Mouse (Mus musculus) NIH3T3 (cell line): ENCODE data around the gene Cracr2a.

Experiments
- DNase-seq: peaks from one replicate; pipeline ENCODE4 v3.0.0-alpha.2; 2012; ENCODE audit warnings: low read depth

Gene Cracr2a

GRCm38 (mm10) chr6:127625135-127625534 lies 64.0 kb downstream of the Cracr2a start:
- DNase-seq: peak; percentile 77

- DNase-seq: no peak
Observed at GRCm38 (mm10) chr6:127627453-127627852, 66.3 kb downstream of the Cracr2a start.

DNA sequence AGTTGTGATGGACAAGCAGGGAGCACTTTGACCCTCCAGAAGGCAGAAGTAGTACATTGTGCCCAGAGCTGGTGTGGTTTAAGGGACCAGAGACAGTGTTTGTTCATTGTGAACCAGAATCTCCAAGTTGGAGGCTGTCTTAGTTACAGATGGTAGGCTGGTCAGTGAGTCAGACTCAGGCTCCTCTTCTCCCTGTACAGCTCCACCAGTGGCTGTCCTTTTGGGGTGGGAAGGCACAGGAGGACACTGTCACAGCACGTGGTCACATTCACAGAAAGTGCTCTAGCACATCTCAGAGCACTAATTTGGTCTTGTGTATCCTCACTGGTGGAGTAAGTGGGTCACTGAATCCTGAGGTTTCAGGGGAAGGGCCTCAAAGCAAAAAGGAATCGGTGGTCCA lies 68.1 kb downstream of the Cracr2a start:
- DNase-seq: no peak

- DNase-seq: peak; percentile 72
Observed at GRCm38 (mm10) chr6:127634858-127635257, 73.7 kb downstream of the Cracr2a start.

DNA sequence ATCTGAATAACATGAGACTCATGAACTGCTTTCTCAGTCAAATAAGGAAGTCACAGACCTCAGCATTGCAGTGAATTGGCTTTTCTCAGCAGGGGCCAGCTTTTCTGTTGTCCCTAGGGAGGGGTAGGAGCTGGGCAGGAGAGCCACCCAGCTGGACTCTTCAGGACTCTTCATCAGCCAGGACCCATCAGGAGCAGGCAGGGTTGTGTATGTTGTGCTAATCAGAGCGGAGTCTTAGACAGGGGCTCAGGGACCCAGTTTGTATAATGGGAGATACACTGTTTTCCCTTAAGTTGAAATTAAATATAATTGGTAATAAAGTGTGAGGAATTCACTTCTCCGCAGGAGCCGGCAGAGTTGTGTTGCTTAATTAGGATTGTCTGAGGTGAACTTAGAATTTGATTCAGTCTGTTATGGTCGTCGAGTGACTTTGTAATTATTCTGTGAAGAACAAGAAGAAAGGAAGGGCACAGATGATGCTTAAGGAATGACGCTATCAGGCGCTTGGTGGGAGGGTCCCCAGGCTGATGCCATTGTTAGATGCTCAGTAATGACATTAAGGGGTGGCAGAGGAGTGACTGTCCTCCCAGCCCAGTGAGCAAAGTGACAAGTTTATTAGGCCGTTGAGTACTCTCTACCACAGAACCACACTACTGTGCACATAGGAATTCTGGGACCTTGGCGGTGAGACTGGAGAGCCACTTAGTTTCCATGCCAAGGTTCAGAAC lies 74.5 kb downstream of the Cracr2a start:
- DNase-seq: no peak

GRCm38 (mm10) chr6:127641077-127641801 lies 80.1 kb downstream of the Cracr2a start:
- DNase-seq: peak; percentile 88

GRCm38 (mm10) chr6:127655988-127656387 lies 94.8 kb downstream of the Cracr2a start:
- no peak for DNase-seq

- peak; percentile 80 for DNase-seq
Observed at GRCm38 (mm10) chr6:127657152-127657551, 96.0 kb downstream of the Cracr2a start.

DNA sequence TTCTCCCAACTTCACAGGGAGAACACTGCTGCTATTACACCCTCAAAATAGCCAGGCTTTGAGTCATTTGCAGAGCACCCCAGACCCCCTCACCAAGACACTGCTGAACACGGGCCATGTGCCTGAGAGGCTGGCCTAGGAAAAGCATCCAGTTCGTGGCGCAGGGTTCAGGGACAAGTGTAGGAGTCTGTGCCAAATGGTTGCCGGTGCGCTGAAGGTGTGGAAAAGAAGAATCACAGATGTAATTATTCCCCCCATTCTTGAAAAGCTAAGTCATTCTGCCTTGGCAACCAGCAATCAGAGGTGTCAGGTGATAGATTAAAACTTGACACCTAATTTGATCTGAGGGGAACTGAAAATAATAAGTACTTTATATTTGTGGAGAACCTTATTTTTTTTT lies 98.3 kb downstream of the Cracr2a start:
- DNase-seq: peak; percentile 37

- DNase-seq: no peak
Observed at GRCm38 (mm10) chr6:127659966-127660365, 98.8 kb downstream of the Cracr2a start.

GRCm38 (mm10) chr6:127661717-127662292 lies 100.7 kb downstream of the Cracr2a start:
- peak; percentile 66 for DNase-seq

GRCm38 (mm10) chr6:127663263-127663662 lies 102.1 kb downstream of the Cracr2a start:
- peak; percentile 41 for DNase-seq

GRCm38 (mm10) chr6:127669313-127669712 lies 108.2 kb downstream of the Cracr2a start:
- no peak for DNase-seq

DNA sequence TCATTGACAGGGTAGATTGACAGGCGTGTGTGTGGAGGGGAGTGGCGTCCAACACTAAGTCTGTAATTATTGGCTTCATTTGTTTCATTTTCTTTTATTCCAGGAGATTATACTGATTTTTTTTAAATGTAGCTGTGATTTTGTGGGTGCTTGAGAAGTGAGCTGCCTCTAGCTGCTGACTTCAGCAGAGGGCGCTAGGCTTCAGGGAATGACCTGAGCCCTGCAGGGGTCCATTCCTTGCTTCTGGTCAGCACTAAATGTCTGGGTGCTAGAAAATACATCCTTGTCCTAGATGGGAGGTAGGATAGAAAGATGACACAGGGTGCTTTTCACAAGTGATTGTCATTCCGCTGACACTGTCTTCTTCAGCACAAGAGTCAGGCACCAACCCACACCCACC lies 108.9 kb downstream of the Cracr2a start:
- no peak for DNase-seq

DNA sequence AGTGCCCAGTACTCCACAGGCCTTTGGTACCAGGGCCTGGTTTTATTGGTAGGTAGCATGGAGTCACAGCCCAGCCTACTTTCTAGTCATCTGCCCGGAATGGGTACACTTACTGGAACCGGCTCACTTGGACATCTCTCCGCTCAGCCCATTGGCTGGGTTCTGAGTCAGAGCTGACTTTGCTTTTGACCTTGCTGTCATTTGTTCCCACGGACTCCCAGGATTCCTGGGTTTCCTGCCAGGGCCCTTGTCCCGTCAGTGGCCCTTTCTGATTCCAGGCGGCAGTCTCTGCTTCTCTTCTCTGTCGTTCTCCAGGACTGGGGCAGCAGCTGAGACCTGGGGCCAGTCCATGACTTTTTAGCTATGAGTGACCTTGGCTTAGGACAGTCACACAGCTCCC lies 110.9 kb downstream of the Cracr2a start:
- DNase-seq: no peak

DNA sequence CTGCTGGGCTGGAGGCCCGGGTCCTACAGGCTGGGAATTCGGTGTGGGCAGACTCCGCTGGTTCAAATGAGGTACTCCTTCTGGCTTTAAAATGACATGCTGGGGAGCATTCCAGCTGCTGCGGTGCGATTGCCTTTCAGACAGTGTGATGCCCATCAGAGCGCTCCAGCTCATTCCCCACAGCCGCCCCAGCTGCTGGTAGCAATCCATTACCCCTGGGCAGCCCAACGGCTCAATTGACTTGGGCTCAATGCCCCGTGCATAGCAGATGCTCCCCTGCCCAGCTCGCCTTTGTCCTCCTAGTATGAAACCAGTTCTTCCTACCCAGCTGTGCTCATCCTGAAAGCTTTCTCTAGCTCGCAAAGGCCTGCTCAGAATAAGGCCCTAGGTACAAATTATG lies 115.7 kb downstream of the Cracr2a start:
- no peak for DNase-seq

GRCm38 (mm10) chr6:127678320-127678719 lies 117.2 kb downstream of the Cracr2a start:
- DNase-seq: peak; percentile 33

DNA sequence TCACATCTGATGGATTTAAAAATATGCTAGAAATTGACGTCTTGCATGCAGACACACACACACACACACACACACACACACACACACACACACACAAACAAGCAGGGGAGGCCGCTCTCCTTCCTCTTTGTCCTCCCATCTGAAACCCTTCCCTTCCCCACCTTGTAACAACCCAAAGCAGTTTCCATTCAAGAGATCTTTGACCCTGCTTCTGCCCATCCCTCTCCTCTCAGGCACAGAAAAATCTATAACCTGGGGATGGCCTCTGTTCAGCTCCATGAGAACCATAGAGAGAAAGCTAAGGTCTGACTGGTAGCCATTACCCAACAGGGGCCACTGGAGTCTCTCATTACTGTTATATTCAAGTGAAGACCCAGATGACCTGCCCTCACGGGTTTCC lies 117.9 kb downstream of the Cracr2a start:
- DNase-seq: no peak

DNA sequence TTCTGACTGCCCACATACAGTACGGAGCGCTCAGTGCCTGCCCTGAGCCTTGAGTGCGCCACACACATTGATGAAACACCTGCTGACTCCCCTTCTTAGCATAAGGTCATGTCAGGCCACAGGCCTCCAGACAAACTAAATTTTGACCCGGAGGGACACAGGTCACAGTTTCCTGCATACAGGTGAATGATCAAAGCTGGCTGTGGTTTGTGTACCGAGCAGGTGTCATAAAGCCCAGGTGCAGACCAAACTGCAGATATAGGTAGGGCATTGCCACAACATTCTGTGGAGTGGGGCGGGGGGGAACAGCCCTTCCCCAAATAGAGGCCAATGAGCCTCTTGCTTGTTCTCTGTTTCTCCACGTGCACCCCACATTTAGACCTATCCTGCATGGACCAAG lies 119.6 kb downstream of the Cracr2a start:
- DNase-seq: no peak

DNA sequence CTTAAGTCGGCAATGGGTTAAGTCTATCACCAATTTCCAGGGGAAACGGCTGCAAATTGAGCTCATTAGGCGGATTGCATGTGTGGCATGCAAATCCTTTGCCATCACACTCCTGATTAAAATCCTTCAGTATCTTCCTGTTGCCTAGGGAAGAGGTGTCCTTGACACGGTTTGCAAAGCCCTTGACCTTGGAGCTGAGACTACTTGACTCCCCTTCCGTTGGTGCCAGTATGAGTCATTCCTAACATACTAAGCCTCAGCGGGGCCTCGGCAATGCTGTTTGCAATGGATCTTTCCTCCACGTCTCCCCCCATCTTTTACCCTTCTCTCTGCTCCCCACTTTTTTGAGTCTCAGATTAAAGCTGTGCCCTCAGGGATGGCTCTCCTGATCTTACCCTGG lies 122.4 kb downstream of the Cracr2a start:
- DNase-seq: no peak

DNA sequence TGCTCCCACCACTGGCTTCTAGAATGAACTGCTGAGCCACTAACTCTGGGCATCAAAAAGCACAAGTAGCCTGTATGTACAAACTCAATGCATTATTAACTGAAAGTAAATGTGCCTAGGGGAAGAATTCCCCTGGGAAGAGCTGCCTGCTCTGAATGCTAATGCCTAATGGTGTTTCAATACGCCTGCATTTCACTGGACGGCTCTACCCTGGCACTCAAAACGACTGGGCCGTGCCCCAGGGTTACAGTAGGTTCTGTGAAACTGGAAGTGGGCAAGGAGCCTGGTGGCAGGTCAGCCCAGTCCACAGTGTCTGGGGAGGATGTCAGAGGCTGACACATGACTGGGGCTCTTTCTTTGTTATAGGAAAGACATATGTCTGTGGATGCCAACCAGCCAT lies 123.8 kb downstream of the Cracr2a start:
- DNase-seq: peak; percentile 40

DNA sequence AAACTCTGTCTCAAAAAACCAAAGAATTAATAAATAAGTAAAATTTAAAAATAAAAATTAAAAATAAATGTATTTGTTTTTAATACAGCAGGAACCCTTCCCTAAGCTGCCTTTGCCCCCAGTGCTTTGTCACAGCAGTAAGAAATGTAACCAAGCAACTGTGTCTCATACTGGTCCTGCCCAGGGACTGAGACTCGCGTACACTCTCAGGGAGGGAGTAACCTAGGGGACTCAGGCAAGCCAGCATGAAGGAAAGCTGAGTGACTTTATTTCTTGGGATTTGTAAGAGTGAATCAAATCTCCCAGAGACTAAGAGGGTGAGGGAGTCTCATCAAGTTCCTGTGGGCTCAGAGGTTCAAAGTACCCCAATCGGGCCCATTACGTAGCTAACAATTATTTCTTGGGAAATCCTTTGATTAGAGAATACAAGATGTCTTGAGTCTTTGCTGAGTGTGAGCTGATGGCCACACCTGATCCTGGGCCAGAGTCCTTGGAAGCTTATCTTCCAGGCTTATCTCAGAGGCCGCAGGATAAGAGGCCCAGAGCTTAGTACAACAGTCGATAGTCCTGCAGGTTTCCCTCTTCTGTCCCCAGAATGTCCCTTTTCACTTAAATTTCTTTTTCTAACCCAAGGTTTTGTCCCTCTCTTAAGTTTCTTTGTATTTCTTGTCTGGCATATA lies 126.2 kb downstream of the Cracr2a start:
- no peak for DNase-seq

DNA sequence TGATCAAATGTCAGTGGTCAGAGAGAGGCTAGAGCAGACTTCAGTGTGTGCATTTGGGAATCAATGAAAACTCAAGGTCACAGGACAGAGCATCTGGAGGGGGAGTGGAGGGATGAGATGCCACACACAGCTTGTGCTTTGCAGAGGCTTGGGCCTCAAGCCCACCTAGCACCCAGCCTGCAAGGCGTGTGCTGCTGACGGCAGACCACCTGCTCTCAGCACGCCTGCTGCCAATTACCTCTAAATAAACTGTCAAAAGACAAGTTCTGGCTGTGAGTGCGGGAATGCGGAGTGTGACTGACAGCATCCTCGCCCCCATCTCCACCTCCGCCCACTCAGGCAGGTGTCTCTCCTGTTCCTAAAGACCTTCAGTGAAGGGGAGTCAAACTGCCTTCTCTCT lies 131.2 kb downstream of the Cracr2a start:
- no peak for DNase-seq
